Mouse (Mus musculus): ENCODE results near the gene Calm2. TPM values are rescaled to one million over a fixed set of nuclear protein-coding genes. Genes with fewer than 3 reads are reported as not detected.

Calm2 gene
- 549 and 1,470 TPM in 2 replicates for polyA plus RNA-seq (2012; ENCODE audit: insufficient read depth, insufficient read length, low replicate concordance, missing spikeins)

GRCm38 (mm10) chr17:87446767-87447611 lies at the start of gene Calm2:
TSS of gene Calm2 (minus strand) at chr17:87446935.
- Histone ChIP-seq H3K27ac (ENCODE audit: insufficient read depth, low read depth, low read length) (peak within 1 kb of the TSS; percentile 100), H3K4me3 (ENCODE audit: insufficient read depth, low read depth, low read length) (peak within 1 kb of the TSS; percentile 95), H3K4me1 (ENCODE audit: control insufficient read depth, insufficient read depth, low read length) (no peaks in the 10 kb centered on the region)
- peak; percentile 94 for TF ChIP-seq POLR2A (IDR thresholded peaks at IDR 0.05; ENCODE audit: insufficient read depth, low read depth, low read length)
- no peak; the same call in 1 of the 2 replicates for TF ChIP-seq CTCF (IDR thresholded peaks at IDR 0.05; ENCODE audit: insufficient read depth, low read depth, low read length)
- WGBS, result under 1% methylated on average over 68 of the region's 69 CpGs

GRCm38 (mm10) chr17:87495504-87495903 lies 48.8 kb upstream of the Calm2 start:
- peaks cover 3% of the 10 kb centered on the region; the same call in 1 of the 2 replicates for H3K4me1 ChIP-seq (ENCODE audit: control insufficient read depth, insufficient read depth, low read length)
- no peak overlapping the region for H3K27ac ChIP-seq (ENCODE audit: insufficient read depth, low read depth, low read length)
- WGBS, result 97% methylated on average over 4 of the region's 4 CpGs

GRCm38 (mm10) chr17:87494310-87494709 lies 47.6 kb upstream of the Calm2 start:
- H3K4me1 ChIP-seq (ENCODE audit: control insufficient read depth, insufficient read depth, low read length), result peaks cover 3% of the 10 kb centered on the region; the same call in 1 of the 2 replicates
- no peak for TF ChIP-seq POLR2A (IDR thresholded peaks at IDR 0.05; ENCODE audit: insufficient read depth, low read depth, low read length)
- TF ChIP-seq CTCF (IDR thresholded peaks at IDR 0.05; ENCODE audit: insufficient read depth, low read depth, low read length), result no peak
- WGBS, result 97% methylated on average over 4 of the region's 4 CpGs
- H3K4me3 ChIP-seq (ENCODE audit: insufficient read depth, low read depth, low read length), result no peak overlapping the region
- H3K27ac ChIP-seq (ENCODE audit: insufficient read depth, low read depth, low read length), result no peak overlapping the region

More at GRCm38 (mm10) chr17:87495504-87495903, 48.8 kb upstream of the Calm2 start:
- TF ChIP-seq POLR2A (IDR thresholded peaks at IDR 0.05; ENCODE audit: insufficient read depth, low read depth, low read length) (no peak), CTCF (IDR thresholded peaks at IDR 0.05; ENCODE audit: insufficient read depth, low read depth, low read length) (no peak)
- no peak overlapping the region for H3K4me3 ChIP-seq (ENCODE audit: insufficient read depth, low read depth, low read length)

GRCm38 (mm10) chr17:87492286-87492685 lies 45.6 kb upstream of the Calm2 start:
- H3K4me3 ChIP-seq (ENCODE audit: insufficient read depth, low read depth, low read length), result no peak overlapping the region
- H3K27ac ChIP-seq (ENCODE audit: insufficient read depth, low read depth, low read length), result no peak overlapping the region
- peaks cover 3% of the 10 kb centered on the region; the same call in 1 of the 2 replicates for H3K4me1 ChIP-seq (ENCODE audit: control insufficient read depth, insufficient read depth, low read length)
- no peak for TF ChIP-seq CTCF (IDR thresholded peaks at IDR 0.05; ENCODE audit: insufficient read depth, low read depth, low read length)
- TF ChIP-seq POLR2A (IDR thresholded peaks at IDR 0.05; ENCODE audit: insufficient read depth, low read depth, low read length), result no peak
- WGBS, result 58% methylated on average over 4 of the region's 4 CpGs

- Histone ChIP-seq H3K27ac (ENCODE audit: insufficient read depth, low read depth, low read length) (no peak overlapping the region), H3K4me1 (ENCODE audit: control insufficient read depth, insufficient read depth, low read length) (peaks cover 3% of the 10 kb centered on the region; the same call in 1 of the 2 replicates), H3K4me3 (ENCODE audit: insufficient read depth, low read depth, low read length) (no peak overlapping the region)
- TF ChIP-seq CTCF (IDR thresholded peaks at IDR 0.05; ENCODE audit: insufficient read depth, low read depth, low read length) (no peak), POLR2A (IDR thresholded peaks at IDR 0.05; ENCODE audit: insufficient read depth, low read depth, low read length) (no peak)
- 64% methylated on average over 6 of the region's 6 CpGs for WGBS
These were observed 43.6 kb upstream of the Calm2 start for GRCm38 (mm10) chr17:87490295-87490694.

- Histone ChIP-seq H3K27ac (ENCODE audit: insufficient read depth, low read depth, low read length) (no peak overlapping the region), H3K4me3 (ENCODE audit: insufficient read depth, low read depth, low read length) (no peak overlapping the region), H3K4me1 (ENCODE audit: control insufficient read depth, insufficient read depth, low read length) (no peaks in the 10 kb centered on the region)
- 96% methylated on average over 5 of the region's 5 CpGs for WGBS
- no peak for TF ChIP-seq POLR2A (IDR thresholded peaks at IDR 0.05; ENCODE audit: insufficient read depth, low read depth, low read length)
- no peak for TF ChIP-seq CTCF (IDR thresholded peaks at IDR 0.05; ENCODE audit: insufficient read depth, low read depth, low read length)
These were observed 39.0 kb upstream of the Calm2 start for GRCm38 (mm10) chr17:87485751-87486150.

GRCm38 (mm10) chr17:87482867-87483266 lies 36.1 kb upstream of the Calm2 start:
- Histone ChIP-seq H3K27ac (ENCODE audit: insufficient read depth, low read depth, low read length) (no peak overlapping the region), H3K4me1 (ENCODE audit: control insufficient read depth, insufficient read depth, low read length) (peaks cover 3% of the 10 kb centered on the region; the same call in 1 of the 2 replicates), H3K4me3 (ENCODE audit: insufficient read depth, low read depth, low read length) (no peak overlapping the region)
- TF ChIP-seq POLR2A (IDR thresholded peaks at IDR 0.05; ENCODE audit: insufficient read depth, low read depth, low read length) (no peak), CTCF (IDR thresholded peaks at IDR 0.05; ENCODE audit: insufficient read depth, low read depth, low read length) (no peak)
- 83% methylated on average over 3 of the region's 3 CpGs for WGBS

- H3K4me3 ChIP-seq (ENCODE audit: insufficient read depth, low read depth, low read length), result no peak overlapping the region
- no peak overlapping the region for H3K27ac ChIP-seq (ENCODE audit: insufficient read depth, low read depth, low read length)
- H3K4me1 ChIP-seq (ENCODE audit: control insufficient read depth, insufficient read depth, low read length), result peaks cover 27% of the 10 kb centered on the region
- TF ChIP-seq POLR2A (IDR thresholded peaks at IDR 0.05; ENCODE audit: insufficient read depth, low read depth, low read length) (no peak), CTCF (IDR thresholded peaks at IDR 0.05; ENCODE audit: insufficient read depth, low read depth, low read length) (no peak)
- 51% methylated on average over 9 of the region's 9 CpGs for WGBS
These were observed 31.8 kb upstream of the Calm2 start for GRCm38 (mm10) chr17:87478569-87478968.

- H3K4me1 ChIP-seq (ENCODE audit: control insufficient read depth, insufficient read depth, low read length), result peaks cover 35% of the 10 kb centered on the region
- H3K4me3 ChIP-seq (ENCODE audit: insufficient read depth, low read depth, low read length), result no peak overlapping the region
- TF ChIP-seq POLR2A (IDR thresholded peaks at IDR 0.05; ENCODE audit: insufficient read depth, low read depth, low read length), result no peak
- TF ChIP-seq CTCF (IDR thresholded peaks at IDR 0.05; ENCODE audit: insufficient read depth, low read depth, low read length), result no peak
- H3K27ac ChIP-seq (ENCODE audit: insufficient read depth, low read depth, low read length), result no peak overlapping the region
- 38% methylated on average over 16 of the region's 16 CpGs for WGBS
These were observed 30.9 kb upstream of the Calm2 start for GRCm38 (mm10) chr17:87477611-87478010.
